Mouse (Mus musculus): Measurements from ENCODE around the gene Lrp4. TPM values are rescaled to one million over a fixed set of nuclear protein-coding genes. Genes with fewer than 3 reads are reported as not detected.

Lrp4 gene
- polyA plus RNA-seq, 2 experiments = 0.58 to 0.70 TPM

- TF ChIP-seq EP300 (IDR thresholded peaks at IDR 0.05; ENCODE audit: low read depth) = no peak
- TF ChIP-seq CTCF (IDR thresholded peaks at IDR 0.05; ENCODE audit: low read depth) = no peak
- no peak overlapping the region for H3K9ac ChIP-seq (replicated peaks)
- no peak overlapping the region for H3K27ac ChIP-seq
- no peak overlapping the region for H3K4me2 ChIP-seq (ENCODE audit: low read depth)
- H3K4me1 ChIP-seq (replicated peaks; ENCODE audit: control insufficient read depth in 2 of 2, insufficient read depth in 2 of 2, low read length in 1 of 2) = no peaks in the 10 kb centered on the region
- ATAC-seq (ENCODE audit: insufficient read depth) (no peak), DNase-seq (ENCODE audit: low read depth in 3 of 3, low spot score in 3 of 3) (no peak)
- H3K27me3 ChIP-seq (ENCODE audit: control insufficient read depth, insufficient read depth, low read length) = no peaks in the 10 kb centered on the region
- 24% methylated on average over 17 of the region's 17 CpGs for WGBS (ENCODE audit: insufficient replicate concordance)
- no peaks in the 10 kb centered on the region for H3K9me3 ChIP-seq (ENCODE audit: control insufficient read depth, low read length)
- no peak overlapping the region for H3K4me3 ChIP-seq (ENCODE audit: insufficient read depth in 1 of 2, low read depth in 2 of 2, low read length in 2 of 2)
- H3K36me3 ChIP-seq (replicated peaks; ENCODE audit: control insufficient read depth, insufficient read depth, low read depth) = no peaks in the 10 kb centered on the region
Measured at GRCm38 (mm10) chr2:91476251-91476661, 18.9 kb downstream of the Lrp4 start.

DNA sequence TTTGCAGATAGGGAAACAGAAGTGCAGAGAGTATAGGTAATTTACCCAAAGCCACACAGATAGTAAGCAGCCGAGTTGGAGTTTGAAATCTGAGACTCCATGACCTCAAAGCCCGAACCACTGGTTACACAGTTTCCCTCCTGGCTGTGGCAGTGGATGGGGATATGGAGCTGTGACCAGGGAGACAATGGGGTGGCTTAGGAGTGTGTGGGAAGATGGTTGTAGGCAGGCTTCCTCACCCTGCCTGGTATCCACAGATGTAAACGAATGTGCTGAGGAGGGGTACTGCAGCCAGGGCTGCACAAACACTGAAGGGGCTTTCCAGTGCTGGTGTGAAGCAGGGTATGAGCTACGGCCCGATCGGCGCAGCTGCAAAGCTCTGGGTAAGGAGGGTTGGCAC lies 19.5 kb downstream of the Lrp4 start:
- H3K4me1 ChIP-seq (replicated peaks; ENCODE audit: control insufficient read depth in 2 of 2, insufficient read depth in 2 of 2, low read length in 1 of 2) = no peaks in the 10 kb centered on the region
- TF ChIP-seq EP300 (IDR thresholded peaks at IDR 0.05; ENCODE audit: low read depth) = no peak
- no peak for TF ChIP-seq CTCF (IDR thresholded peaks at IDR 0.05; ENCODE audit: low read depth)
- H3K4me3 ChIP-seq (ENCODE audit: insufficient read depth in 1 of 2, low read depth in 2 of 2, low read length in 2 of 2) = no peak overlapping the region
- no peaks in the 10 kb centered on the region for H3K36me3 ChIP-seq (replicated peaks; ENCODE audit: control insufficient read depth, insufficient read depth, low read depth)
- H3K27me3 ChIP-seq (ENCODE audit: control insufficient read depth, insufficient read depth, low read length) = no peaks in the 10 kb centered on the region
- no peak overlapping the region for H3K4me2 ChIP-seq (ENCODE audit: low read depth)
- no peaks in the 10 kb centered on the region for H3K9me3 ChIP-seq (ENCODE audit: control insufficient read depth, low read length)
- DNase-seq (ENCODE audit: low read depth in 3 of 3, low spot score in 3 of 3) = no peak
- 61% methylated on average over 7 of the region's 7 CpGs for WGBS (ENCODE audit: insufficient replicate concordance)
- ATAC-seq (ENCODE audit: insufficient read depth) = no peak
- H3K27ac ChIP-seq = no peak overlapping the region
- no peak overlapping the region for H3K9ac ChIP-seq (replicated peaks)

GRCm38 (mm10) chr2:91480399-91480801 lies 23.1 kb downstream of the Lrp4 start:
- Histone ChIP-seq H3K4me2 (ENCODE audit: low read depth) (no peak overlapping the region), H3K4me3 (ENCODE audit: insufficient read depth in 1 of 2, low read depth in 2 of 2, low read length in 2 of 2) (no peak overlapping the region), H3K9me3 (ENCODE audit: control insufficient read depth, low read length) (no peaks in the 10 kb centered on the region), H3K36me3 (replicated peaks; ENCODE audit: control insufficient read depth, insufficient read depth, low read depth) (no peaks in the 10 kb centered on the region), H3K27ac (no peak overlapping the region), H3K4me1 (replicated peaks; ENCODE audit: control insufficient read depth in 2 of 2, insufficient read depth in 2 of 2, low read length in 1 of 2) (no peaks in the 10 kb centered on the region), H3K27me3 (ENCODE audit: control insufficient read depth, insufficient read depth, low read length) (no peaks in the 10 kb centered on the region), H3K9ac (replicated peaks) (no peak overlapping the region)
- no peak for DNase-seq (ENCODE audit: low read depth in 3 of 3, low spot score in 3 of 3)
- ATAC-seq (ENCODE audit: insufficient read depth) = no peak
- 88% methylated on average over 9 of the region's 9 CpGs for WGBS (ENCODE audit: insufficient replicate concordance)
- TF ChIP-seq EP300 (IDR thresholded peaks at IDR 0.05; ENCODE audit: low read depth) (no peak), CTCF (IDR thresholded peaks at IDR 0.05; ENCODE audit: low read depth) (no peak)

- Histone ChIP-seq H3K4me1 (replicated peaks; ENCODE audit: control insufficient read depth in 2 of 2, insufficient read depth in 2 of 2, low read length in 1 of 2) (no peaks in the 10 kb centered on the region), H3K9ac (replicated peaks) (no peak overlapping the region), H3K4me2 (ENCODE audit: low read depth) (no peak overlapping the region), H3K9me3 (ENCODE audit: control insufficient read depth, low read length) (no peaks in the 10 kb centered on the region), H3K4me3 (ENCODE audit: insufficient read depth in 1 of 2, low read depth in 2 of 2, low read length in 2 of 2) (no peak overlapping the region), H3K36me3 (replicated peaks; ENCODE audit: control insufficient read depth, insufficient read depth, low read depth) (no peaks in the 10 kb centered on the region), H3K27me3 (ENCODE audit: control insufficient read depth, insufficient read depth, low read length) (no peaks in the 10 kb centered on the region), H3K27ac (no peak overlapping the region)
- DNase-seq (ENCODE audit: low read depth in 3 of 3, low spot score in 3 of 3) = peak; percentile 28 to 35 (median 33)
- WGBS (ENCODE audit: insufficient replicate concordance) = 46% methylated on average over 6 of the region's 6 CpGs
- no peak for ATAC-seq (ENCODE audit: insufficient read depth)
- TF ChIP-seq CTCF (IDR thresholded peaks at IDR 0.05; ENCODE audit: low read depth) = peak; percentile 68
- TF ChIP-seq EP300 (IDR thresholded peaks at IDR 0.05; ENCODE audit: low read depth) = no peak
Measured at GRCm38 (mm10) chr2:91480805-91481514, 23.6 kb downstream of the Lrp4 start.

GRCm38 (mm10) chr2:91484698-91485097 lies 27.4 kb downstream of the Lrp4 start:
- WGBS (ENCODE audit: insufficient replicate concordance) = 26% methylated on average over 4 of the region's 4 CpGs
- Histone ChIP-seq H3K4me1 (replicated peaks; ENCODE audit: control insufficient read depth in 2 of 2, insufficient read depth in 2 of 2, low read length in 1 of 2) (no peaks in the 10 kb centered on the region), H3K9me3 (ENCODE audit: control insufficient read depth, low read length) (no peaks in the 10 kb centered on the region), H3K36me3 (replicated peaks; ENCODE audit: control insufficient read depth, insufficient read depth, low read depth) (no peaks in the 10 kb centered on the region), H3K4me2 (ENCODE audit: low read depth) (no peak overlapping the region), H3K27me3 (ENCODE audit: control insufficient read depth, insufficient read depth, low read length) (no peaks in the 10 kb centered on the region), H3K4me3 (ENCODE audit: insufficient read depth in 1 of 2, low read depth in 2 of 2, low read length in 2 of 2) (no peak overlapping the region), H3K9ac (replicated peaks) (no peak overlapping the region), H3K27ac (no peak overlapping the region)
- ATAC-seq (ENCODE audit: insufficient read depth) (no peak), DNase-seq (ENCODE audit: low read depth in 3 of 3, low spot score in 3 of 3) (no peak)
- no peak for TF ChIP-seq EP300 (IDR thresholded peaks at IDR 0.05; ENCODE audit: low read depth)
- TF ChIP-seq CTCF (IDR thresholded peaks at IDR 0.05; ENCODE audit: low read depth) = no peak

All from liver, embryonic 14.5 days (tissue).